Mouse (Mus musculus): ENCODE data around the gene Snrpb2. TPM values are rescaled to one million over a fixed set of nuclear protein-coding genes. Genes with fewer than 3 reads are reported as not detected.

The Snrpb2 gene
- 129 and 165 TPM in 2 replicates for polyA plus RNA-seq (2014; fragmentation: Nextera tagmentation; extraction: Ambion mirVana)

- no peaks in the 10 kb centered on the region for H3K9me3 ChIP-seq (replicated peaks; ENCODE audit: control insufficient read depth, low read length)
- H3K36me3 ChIP-seq (replicated peaks; ENCODE audit: control insufficient read depth, insufficient read depth, low read depth, low read length), result no peaks in the 10 kb centered on the region
- H3K27me3 ChIP-seq (ENCODE audit: control insufficient read depth, insufficient read depth, low read length), result no peaks in the 10 kb centered on the region
- H3K9ac ChIP-seq (replicated peaks; ENCODE audit: low read length), result peak within 1 kb of the TSS; percentile 80
- H3K4me2 ChIP-seq (ENCODE audit: low read depth, low read length), result peak within 1 kb of the TSS; percentile 46
- H3K27ac ChIP-seq (replicated peaks; ENCODE audit: low read depth, low read length), result no peak within 1 kb of the TSS
- ATAC-seq (replicated peaks; ENCODE audit: insufficient number of reproducible peaks, low FRiP score, low TSS enrichment, low read depth) (peak; percentile 94), DNase-seq (ENCODE audit: low spot score) (peak; percentile 96)
- no peaks in the 10 kb centered on the region for H3K4me1 ChIP-seq (ENCODE audit: control insufficient read depth, insufficient read depth, low read length)
- WGBS, result 2% methylated on average over 55 of the region's 55 CpGs
- peak within 1 kb of the TSS; percentile 73 for H3K4me3 ChIP-seq (ENCODE audit: low read depth, low read length)
These were observed at the start of gene Snrpb2 for GRCm38 (mm10) chr2:143062812-143063792. Gene Snrpb2 (plus strand): TSS chr2:143063039.

GRCm38 (mm10) chr2:143013057-143013456, 49.8 kb upstream of the Snrpb2 start:
- 79% methylated on average over 5 of the region's 5 CpGs for WGBS
- H3K36me3 ChIP-seq (replicated peaks; ENCODE audit: control insufficient read depth, insufficient read depth, low read depth, low read length), result no peaks in the 10 kb centered on the region
- no peak for ATAC-seq (replicated peaks; ENCODE audit: insufficient number of reproducible peaks, low FRiP score, low TSS enrichment, low read depth)

GRCm38 (mm10) chr2:143018084-143018483, 44.8 kb upstream of the Snrpb2 start:
- Histone ChIP-seq H3K9ac (replicated peaks; ENCODE audit: low read length) (no peak overlapping the region), H3K4me1 (ENCODE audit: control insufficient read depth, insufficient read depth, low read length) (no peaks in the 10 kb centered on the region), H3K4me2 (ENCODE audit: low read depth, low read length) (no peak overlapping the region), H3K27ac (replicated peaks; ENCODE audit: low read depth, low read length) (no peak overlapping the region), H3K27me3 (ENCODE audit: control insufficient read depth, insufficient read depth, low read length) (no peaks in the 10 kb centered on the region), H3K36me3 (replicated peaks; ENCODE audit: control insufficient read depth, insufficient read depth, low read depth, low read length) (no peaks in the 10 kb centered on the region), H3K9me3 (replicated peaks; ENCODE audit: control insufficient read depth, low read length) (no peaks in the 10 kb centered on the region), H3K4me3 (ENCODE audit: low read depth, low read length) (no peak overlapping the region)
- ATAC-seq (replicated peaks; ENCODE audit: insufficient number of reproducible peaks, low FRiP score, low TSS enrichment, low read depth), result no peak
- no peak for DNase-seq (ENCODE audit: low spot score)
- WGBS, result 92% methylated on average over 8 of the region's 8 CpGs

More at GRCm38 (mm10) chr2:143013057-143013456, 49.8 kb upstream of the Snrpb2 start:
- Histone ChIP-seq H3K27me3 (ENCODE audit: control insufficient read depth, insufficient read depth, low read length) (no peaks in the 10 kb centered on the region), H3K27ac (replicated peaks; ENCODE audit: low read depth, low read length) (no peak overlapping the region), H3K4me1 (ENCODE audit: control insufficient read depth, insufficient read depth, low read length) (no peaks in the 10 kb centered on the region), H3K4me2 (ENCODE audit: low read depth, low read length) (no peak overlapping the region), H3K9ac (replicated peaks; ENCODE audit: low read length) (no peak overlapping the region), H3K9me3 (replicated peaks; ENCODE audit: control insufficient read depth, low read length) (no peaks in the 10 kb centered on the region), H3K4me3 (ENCODE audit: low read depth, low read length) (no peak overlapping the region)
- DNase-seq (ENCODE audit: low spot score), result no peak

GRCm38 (mm10) chr2:143018591-143019130, 44.2 kb upstream of the Snrpb2 start:
- peak; percentile 34 for DNase-seq (ENCODE audit: low spot score)
- Histone ChIP-seq H3K36me3 (replicated peaks; ENCODE audit: control insufficient read depth, insufficient read depth, low read depth, low read length) (no peaks in the 10 kb centered on the region), H3K27me3 (ENCODE audit: control insufficient read depth, insufficient read depth, low read length) (no peaks in the 10 kb centered on the region), H3K9ac (replicated peaks; ENCODE audit: low read length) (no peak overlapping the region), H3K4me1 (ENCODE audit: control insufficient read depth, insufficient read depth, low read length) (no peaks in the 10 kb centered on the region), H3K27ac (replicated peaks; ENCODE audit: low read depth, low read length) (no peak overlapping the region), H3K9me3 (replicated peaks; ENCODE audit: control insufficient read depth, low read length) (no peaks in the 10 kb centered on the region), H3K4me2 (ENCODE audit: low read depth, low read length) (no peak overlapping the region), H3K4me3 (ENCODE audit: low read depth, low read length) (no peak overlapping the region)
- ATAC-seq (replicated peaks; ENCODE audit: insufficient number of reproducible peaks, low FRiP score, low TSS enrichment, low read depth), result no peak; the same call in 1 of the 2 replicates
- 22% methylated on average over 5 of the region's 5 CpGs for WGBS

GRCm38 (mm10) chr2:143019727-143020126, 43.1 kb upstream of the Snrpb2 start:
- Histone ChIP-seq H3K9me3 (replicated peaks; ENCODE audit: control insufficient read depth, low read length) (no peaks in the 10 kb centered on the region), H3K4me3 (ENCODE audit: low read depth, low read length) (no peak overlapping the region), H3K9ac (replicated peaks; ENCODE audit: low read length) (no peak overlapping the region), H3K4me2 (ENCODE audit: low read depth, low read length) (no peak overlapping the region), H3K27me3 (ENCODE audit: control insufficient read depth, insufficient read depth, low read length) (no peaks in the 10 kb centered on the region), H3K27ac (replicated peaks; ENCODE audit: low read depth, low read length) (no peak overlapping the region), H3K36me3 (replicated peaks; ENCODE audit: control insufficient read depth, insufficient read depth, low read depth, low read length) (no peaks in the 10 kb centered on the region), H3K4me1 (ENCODE audit: control insufficient read depth, insufficient read depth, low read length) (no peaks in the 10 kb centered on the region)
- DNase-seq (ENCODE audit: low spot score), result no peak
- 59% methylated on average over 2 of the region's 2 CpGs for WGBS
- ATAC-seq (replicated peaks; ENCODE audit: insufficient number of reproducible peaks, low FRiP score, low TSS enrichment, low read depth), result no peak

- Histone ChIP-seq H3K36me3 (replicated peaks; ENCODE audit: control insufficient read depth, insufficient read depth, low read depth, low read length) (no peaks in the 10 kb centered on the region), H3K4me1 (ENCODE audit: control insufficient read depth, insufficient read depth, low read length) (no peaks in the 10 kb centered on the region), H3K9ac (replicated peaks; ENCODE audit: low read length) (no peak overlapping the region), H3K27me3 (ENCODE audit: control insufficient read depth, insufficient read depth, low read length) (no peaks in the 10 kb centered on the region), H3K27ac (replicated peaks; ENCODE audit: low read depth, low read length) (no peak overlapping the region), H3K9me3 (replicated peaks; ENCODE audit: control insufficient read depth, low read length) (no peaks in the 10 kb centered on the region), H3K4me3 (ENCODE audit: low read depth, low read length) (no peak overlapping the region), H3K4me2 (ENCODE audit: low read depth, low read length) (no peak overlapping the region)
- no peak for DNase-seq (ENCODE audit: low spot score)
- ATAC-seq (replicated peaks; ENCODE audit: insufficient number of reproducible peaks, low FRiP score, low TSS enrichment, low read depth), result no peak
- WGBS, result 89% methylated on average over 2 of the region's 2 CpGs
These were observed 39.5 kb upstream of the Snrpb2 start for GRCm38 (mm10) chr2:143023331-143023730.

GRCm38 (mm10) chr2:143024226-143024625, 38.6 kb upstream of the Snrpb2 start:
- Histone ChIP-seq H3K27me3 (ENCODE audit: control insufficient read depth, insufficient read depth, low read length) (no peaks in the 10 kb centered on the region), H3K27ac (replicated peaks; ENCODE audit: low read depth, low read length) (no peak overlapping the region), H3K4me3 (ENCODE audit: low read depth, low read length) (no peak overlapping the region), H3K4me2 (ENCODE audit: low read depth, low read length) (no peak overlapping the region), H3K9ac (replicated peaks; ENCODE audit: low read length) (no peak overlapping the region), H3K9me3 (replicated peaks; ENCODE audit: control insufficient read depth, low read length) (no peaks in the 10 kb centered on the region), H3K36me3 (replicated peaks; ENCODE audit: control insufficient read depth, insufficient read depth, low read depth, low read length) (no peaks in the 10 kb centered on the region), H3K4me1 (ENCODE audit: control insufficient read depth, insufficient read depth, low read length) (no peaks in the 10 kb centered on the region)
- ATAC-seq (replicated peaks; ENCODE audit: insufficient number of reproducible peaks, low FRiP score, low TSS enrichment, low read depth) (no peak), DNase-seq (ENCODE audit: low spot score) (no peak)
- 81% methylated on average over 4 of the region's 4 CpGs for WGBS

GRCm38 (mm10) chr2:143031283-143031682, 31.6 kb upstream of the Snrpb2 start:
- ATAC-seq (replicated peaks; ENCODE audit: insufficient number of reproducible peaks, low FRiP score, low TSS enrichment, low read depth) (no peak), DNase-seq (ENCODE audit: low spot score) (no peak)
- no peak overlapping the region for H3K27ac ChIP-seq (replicated peaks; ENCODE audit: low read depth, low read length)
- H3K9me3 ChIP-seq (replicated peaks; ENCODE audit: control insufficient read depth, low read length), result no peaks in the 10 kb centered on the region
- no peak overlapping the region for H3K9ac ChIP-seq (replicated peaks; ENCODE audit: low read length)
- H3K27me3 ChIP-seq (ENCODE audit: control insufficient read depth, insufficient read depth, low read length), result no peaks in the 10 kb centered on the region
- no peaks in the 10 kb centered on the region for H3K36me3 ChIP-seq (replicated peaks; ENCODE audit: control insufficient read depth, insufficient read depth, low read depth, low read length)
- WGBS, result 83% methylated on average over 1 of the region's 1 CpGs
- H3K4me1 ChIP-seq (ENCODE audit: control insufficient read depth, insufficient read depth, low read length), result no peaks in the 10 kb centered on the region
- H3K4me2 ChIP-seq (ENCODE audit: low read depth, low read length), result no peak overlapping the region
- H3K4me3 ChIP-seq (ENCODE audit: low read depth, low read length), result no peak overlapping the region

Data from embryonic facial prominence, embryonic 11.5 days (tissue).